Mouse (Mus musculus) embryo, embryonic 11 days (tissue): ENCODE data around the gene Nav2.

Experiments used
- DNase-seq: peaks from one replicate; pipeline ENCODE4 v3.0.0-alpha.2; 2015

Gene Nav2

DNA sequence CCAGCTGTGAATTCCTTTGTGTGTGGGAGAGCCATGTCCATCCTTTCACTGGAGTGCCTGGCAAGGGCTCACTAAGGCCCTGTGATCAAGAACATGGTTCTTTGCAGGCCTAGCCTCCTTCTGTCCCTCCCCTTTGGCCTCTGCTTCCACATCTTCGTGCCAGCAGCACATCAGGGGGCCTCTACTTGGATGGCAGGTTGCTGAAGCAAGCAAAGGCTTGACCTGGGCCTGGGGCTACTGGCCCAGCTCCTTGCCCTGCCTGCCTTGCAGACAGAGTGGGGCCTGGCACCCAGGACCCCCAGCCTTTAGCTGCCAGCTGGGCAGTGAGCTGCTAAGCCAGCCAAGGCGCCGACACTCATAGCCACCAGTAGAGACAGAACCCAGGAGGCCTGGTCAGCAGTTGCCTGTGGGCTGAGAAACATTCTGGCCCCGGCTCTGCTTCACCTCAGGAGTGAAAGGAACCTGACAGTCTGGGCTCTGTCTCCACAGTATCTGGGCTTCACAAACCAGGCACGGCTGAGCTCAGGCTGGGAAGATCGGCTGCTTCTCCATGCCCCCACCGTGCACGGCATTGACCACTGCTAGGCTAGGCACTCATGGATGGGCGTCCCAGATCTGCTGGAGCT is 267.4 kb downstream of the Nav2 start:
- no peak for DNase-seq

DNA sequence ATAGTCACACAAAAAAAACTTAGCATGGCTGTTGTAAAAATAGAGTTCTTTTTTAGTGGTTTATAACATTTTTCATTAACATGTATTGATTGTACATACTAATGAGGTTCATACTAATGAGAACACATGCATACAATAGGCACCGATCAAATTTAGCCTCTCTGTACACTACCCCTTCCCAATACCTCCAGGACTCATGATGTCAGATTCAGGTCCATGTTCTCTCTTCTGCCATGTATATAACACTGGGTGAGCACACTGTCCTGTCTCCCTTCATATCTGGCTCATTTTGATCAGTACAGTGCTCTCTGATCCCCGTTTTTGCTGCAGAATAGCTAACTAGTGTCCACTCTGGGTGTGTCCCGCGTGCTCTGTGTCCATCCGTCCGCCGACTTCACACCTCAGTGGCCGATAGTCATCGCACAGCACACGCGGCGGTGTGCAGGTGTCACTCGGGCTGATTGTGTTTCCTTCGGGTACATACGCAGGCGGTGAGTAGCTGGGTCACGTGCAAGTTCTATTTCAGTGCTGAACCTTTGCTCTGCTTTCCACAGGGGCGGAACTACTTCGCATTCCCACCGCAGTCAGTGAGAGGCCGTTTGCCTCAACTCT is 268.2 kb downstream of the Nav2 start:
- no peak for DNase-seq

DNA sequence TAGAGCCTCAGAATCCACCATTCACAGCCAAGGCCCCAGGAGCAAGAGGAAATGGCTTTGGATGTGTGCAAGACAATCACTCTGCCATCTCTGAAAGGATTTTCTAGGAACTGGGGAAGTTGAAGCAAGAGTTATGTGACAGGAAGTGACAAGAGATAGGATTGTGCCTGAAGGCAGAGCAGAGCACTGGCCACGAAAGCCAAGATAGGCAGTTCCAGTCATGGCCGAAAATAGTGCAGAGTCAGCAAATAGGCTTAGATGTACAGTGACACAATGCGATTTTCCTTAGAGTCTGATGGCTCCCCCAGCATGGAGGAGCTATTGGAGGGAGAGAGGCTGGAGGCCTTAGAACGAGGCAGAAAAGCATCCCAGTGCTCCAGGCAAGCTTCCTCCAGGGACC is 269.7 kb downstream of the Nav2 start:
- no peak for DNase-seq

DNA sequence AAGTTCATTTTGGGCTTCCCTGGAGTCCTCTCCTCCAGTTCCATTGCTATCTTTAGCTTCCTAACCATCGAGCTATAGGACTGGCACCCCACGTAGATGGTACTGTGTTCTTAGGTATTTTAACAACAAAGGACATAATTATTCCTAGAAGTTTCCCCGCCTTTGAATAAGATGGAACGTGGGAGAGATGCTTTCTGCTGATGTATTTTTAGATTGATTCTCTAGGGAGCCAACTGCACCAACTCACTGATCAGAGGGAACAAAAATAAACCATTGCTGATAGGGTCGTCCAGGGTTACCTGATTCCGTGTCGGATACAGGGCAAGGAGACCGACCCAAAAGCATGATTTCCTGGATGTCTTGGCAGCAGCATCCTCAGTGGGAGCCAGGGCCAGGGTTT is 272.5 kb downstream of the Nav2 start:
- no peak for DNase-seq

GRCm38 (mm10) chr7:49182427-49182826 is 273.9 kb downstream of the Nav2 start:
- no peak for DNase-seq

DNA sequence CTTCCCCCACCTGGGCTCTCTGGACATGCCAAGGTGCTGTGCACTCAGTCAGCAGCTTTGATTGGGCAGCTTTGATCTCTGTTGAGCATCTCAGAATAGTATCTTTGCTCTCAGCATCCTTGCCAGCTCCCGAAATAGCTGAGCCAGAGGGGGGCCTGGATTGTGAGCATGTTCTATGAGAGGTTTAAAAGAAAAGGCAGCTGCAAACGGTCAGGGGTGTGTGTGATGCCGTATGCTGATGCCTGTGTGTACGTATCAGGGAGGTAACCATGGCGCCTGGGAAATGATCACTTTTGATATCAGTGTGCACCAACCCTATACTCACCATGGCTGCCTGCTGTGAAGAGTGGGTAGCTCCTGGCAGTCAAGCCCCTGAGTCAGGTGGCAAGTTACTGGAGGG is 275.2 kb downstream of the Nav2 start:
- DNase-seq = no peak

DNA sequence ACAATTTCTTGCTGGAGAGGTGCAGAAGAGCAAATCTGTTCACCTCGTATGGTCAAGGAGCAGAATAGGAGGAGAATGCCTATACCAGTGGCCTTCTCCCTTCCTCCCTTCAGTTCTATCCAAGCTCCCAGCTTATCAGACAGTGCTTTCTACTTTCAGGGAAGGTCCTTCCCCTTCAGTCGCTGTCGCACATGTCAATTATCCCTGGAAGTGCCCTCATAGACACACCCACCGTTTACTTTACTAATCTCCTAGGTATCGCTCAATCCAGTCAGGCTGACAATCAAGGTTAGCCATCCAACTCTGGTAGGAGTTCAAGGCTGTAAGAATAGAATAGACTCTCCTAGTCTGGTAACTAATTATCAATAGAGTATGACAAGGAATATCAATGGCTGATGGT is 277.5 kb downstream of the Nav2 start:
- DNase-seq = no peak

DNA sequence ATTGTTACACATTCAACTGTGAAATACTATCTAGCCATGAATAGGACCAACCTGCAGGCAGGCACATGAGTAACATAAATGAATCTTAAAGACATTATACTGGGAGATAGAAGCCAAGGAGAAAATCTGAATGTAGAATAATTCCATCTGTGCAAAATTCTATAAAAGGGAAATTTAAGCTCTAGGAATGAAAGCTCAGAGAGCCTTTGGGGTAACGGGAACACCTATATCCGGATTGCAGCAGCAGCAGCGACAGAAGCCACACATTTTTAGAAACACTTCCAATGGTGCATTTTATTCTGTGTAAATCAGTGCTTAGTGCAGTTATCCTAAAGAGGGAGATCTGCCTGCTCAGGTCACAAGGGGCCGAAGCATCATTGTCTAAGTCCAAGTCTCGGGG is 280.8 kb downstream of the Nav2 start:
- DNase-seq = no peak

GRCm38 (mm10) chr7:49190231-49190985 is 281.9 kb downstream of the Nav2 start:
- no peak for DNase-seq

- no peak for DNase-seq
Measured at GRCm38 (mm10) chr7:49191081-49191678, 282.7 kb downstream of the Nav2 start.

GRCm38 (mm10) chr7:49192061-49192695 is 283.7 kb downstream of the Nav2 start:
- no peak for DNase-seq

GRCm38 (mm10) chr7:49195711-49196147 is 287.2 kb downstream of the Nav2 start:
- no peak for DNase-seq

GRCm38 (mm10) chr7:49199366-49199765 is 290.9 kb downstream of the Nav2 start:
- no peak for DNase-seq

DNA sequence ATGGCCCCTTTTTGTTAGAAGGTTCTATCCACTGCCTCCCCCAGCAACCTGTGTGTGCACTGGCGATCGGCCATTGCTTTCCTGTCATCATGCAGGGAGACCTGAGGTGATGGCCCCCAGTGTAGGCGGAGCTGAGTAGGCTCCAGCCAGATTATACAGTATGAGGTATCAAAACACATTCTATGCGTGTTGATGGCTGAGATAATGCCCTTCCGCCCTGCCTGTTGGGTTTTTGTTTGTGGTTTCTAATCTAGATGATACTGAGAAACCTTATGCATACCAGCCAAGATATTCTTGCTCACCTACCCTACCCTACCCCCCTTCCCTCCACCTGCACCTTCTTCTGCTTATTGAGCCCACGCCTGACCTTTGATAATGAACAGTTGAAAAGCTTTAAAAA is 291.8 kb downstream of the Nav2 start:
- DNase-seq = no peak

DNA sequence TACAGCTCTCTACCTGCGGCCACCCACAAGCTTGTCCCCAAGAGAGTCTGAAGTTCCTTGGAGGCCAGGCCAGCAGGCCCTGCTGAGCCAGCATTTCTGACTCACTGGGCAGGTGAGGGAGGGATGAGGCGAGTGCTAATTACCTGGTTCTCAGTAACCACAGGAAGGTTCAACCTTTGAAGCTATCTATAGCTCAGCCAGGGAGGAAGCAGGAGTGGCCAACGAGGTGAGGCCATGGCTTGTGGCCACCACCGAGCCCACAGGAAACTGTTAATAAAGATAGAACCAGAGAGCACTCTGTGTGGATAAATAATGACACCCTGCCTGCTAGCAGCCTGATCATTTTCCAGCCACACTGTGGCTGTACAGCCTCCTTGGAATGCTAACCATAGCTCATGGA is 294.5 kb downstream of the Nav2 start:
- no peak for DNase-seq

DNA sequence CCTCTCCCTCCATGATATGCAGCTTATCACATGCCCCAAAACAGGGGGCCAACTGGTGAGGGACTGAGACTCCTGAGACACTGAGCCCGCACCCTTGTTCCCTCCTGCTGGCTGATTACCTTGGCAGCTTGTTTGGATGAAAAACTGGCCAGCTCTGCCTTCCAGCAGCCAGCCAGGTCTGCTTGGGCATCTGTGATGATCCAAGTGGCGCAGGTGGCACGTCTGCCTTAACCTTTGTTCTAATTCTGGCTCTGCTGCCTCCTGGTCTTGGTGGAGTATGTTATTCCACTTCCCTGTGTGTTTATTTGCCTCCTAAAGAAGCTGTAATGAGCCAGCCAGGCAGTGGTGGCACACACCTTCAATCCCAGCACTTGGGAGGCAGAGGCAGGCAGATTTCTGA is 296.3 kb downstream of the Nav2 start:
- no peak for DNase-seq

DNA sequence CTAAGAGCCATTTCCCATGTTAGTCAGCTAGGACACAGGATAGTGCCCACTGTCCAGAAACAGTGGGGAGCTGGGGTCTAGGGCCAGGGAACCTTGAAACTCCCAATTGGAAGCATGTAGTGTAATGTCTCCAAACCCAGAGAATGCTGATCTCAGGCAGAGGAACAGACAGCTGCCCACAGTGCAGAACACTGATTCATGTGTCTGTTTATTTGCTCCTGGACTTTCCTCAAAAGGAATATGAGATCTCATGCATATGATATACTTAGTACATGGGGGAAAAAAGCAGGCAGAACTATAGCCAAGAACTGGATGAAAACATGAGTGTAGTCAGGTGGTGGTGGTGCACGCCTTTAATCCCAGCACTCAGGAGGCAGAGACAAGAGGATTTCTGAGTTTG is 297.0 kb downstream of the Nav2 start:
- no peak for DNase-seq

DNA sequence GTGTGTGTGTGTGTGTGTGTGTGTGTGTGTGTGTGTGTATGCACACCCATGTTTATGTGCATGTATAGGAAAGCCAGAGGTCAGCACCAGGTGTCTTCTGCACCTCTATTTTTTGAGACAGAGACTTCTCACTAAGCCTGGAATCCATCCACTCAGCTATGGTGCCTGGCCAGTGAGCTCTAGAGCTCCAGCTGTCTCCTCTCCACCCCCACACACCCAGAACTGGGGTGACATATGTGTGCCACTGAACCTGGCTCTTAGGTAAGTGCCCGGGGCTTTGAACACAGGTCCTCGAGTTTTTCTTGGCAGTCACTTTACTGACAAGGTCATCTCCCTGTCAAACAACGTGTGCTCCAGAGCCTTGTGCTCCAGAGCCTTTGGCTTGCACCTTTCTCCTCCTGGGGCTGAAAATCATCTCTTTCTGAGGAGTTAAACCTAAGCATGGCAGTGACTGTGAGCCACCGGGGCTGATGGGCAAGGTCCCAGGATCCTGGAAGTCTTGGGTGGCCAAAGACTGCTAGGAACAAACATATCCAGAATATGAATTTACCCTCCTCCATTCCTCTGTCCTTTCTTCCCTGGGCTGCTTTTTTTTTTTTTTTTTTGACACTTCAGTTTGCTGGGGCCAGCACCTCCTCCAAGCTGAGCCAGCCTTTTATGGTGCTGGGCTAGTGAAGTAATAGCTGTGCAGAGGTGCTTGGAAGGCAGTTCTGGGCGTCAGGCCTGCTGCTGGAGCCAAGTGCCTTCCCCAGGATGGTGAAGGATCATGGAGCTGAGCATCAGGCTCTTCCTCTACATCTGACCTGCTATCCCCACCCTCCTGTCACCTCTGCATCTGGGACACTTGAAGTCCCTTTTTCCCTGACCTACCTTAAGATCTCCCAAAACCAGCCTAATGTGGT is 298.5 kb downstream of the Nav2 start:
- no peak for DNase-seq

GRCm38 (mm10) chr7:49209526-49209925 is 301.0 kb downstream of the Nav2 start:
- DNase-seq = peak; percentile 37

DNA sequence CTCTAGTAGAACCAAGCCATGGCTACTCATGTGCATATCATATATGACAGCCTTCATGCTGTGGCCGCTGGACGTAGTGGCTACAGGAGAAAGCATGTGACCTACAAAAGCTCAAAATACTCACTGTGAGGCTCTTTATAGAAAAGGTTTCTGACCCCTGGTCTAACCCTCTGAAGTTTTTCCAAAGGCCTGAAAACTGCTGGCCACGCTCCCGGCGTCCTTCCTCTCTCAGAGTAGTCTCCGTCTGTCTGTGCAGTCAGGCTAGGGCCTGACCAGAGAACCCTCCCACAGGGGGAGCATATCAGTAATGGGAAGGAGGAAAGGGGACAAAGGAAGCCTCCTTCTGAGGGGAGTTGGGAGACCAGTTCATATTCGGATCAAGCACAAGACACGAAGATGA is 302.2 kb downstream of the Nav2 start:
- DNase-seq = no peak

GRCm38 (mm10) chr7:49213011-49213410 is 304.5 kb downstream of the Nav2 start:
- no peak for DNase-seq

DNA sequence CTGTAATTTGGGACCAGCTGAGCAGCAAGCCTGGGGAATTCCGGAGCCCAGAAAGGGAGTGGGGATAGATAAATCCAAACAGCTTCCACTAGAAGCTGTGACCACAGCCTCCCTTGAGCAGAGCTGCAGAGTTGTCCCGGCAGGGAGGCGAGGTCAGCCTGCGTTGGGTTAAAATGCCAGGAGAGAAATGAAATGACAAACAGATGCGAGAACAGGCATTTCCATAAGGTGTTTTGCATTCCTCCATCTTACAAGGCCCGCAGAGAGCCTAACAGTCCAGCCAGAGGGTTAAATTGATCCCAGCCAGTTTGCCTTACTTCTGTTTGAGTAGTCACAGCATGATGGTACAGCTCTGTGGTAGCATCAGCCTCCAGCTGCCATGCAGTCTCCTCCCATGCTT is 309.3 kb downstream of the Nav2 start:
- peak; percentile 17 for DNase-seq
